Mouse (Mus musculus) neural tube, embryonic 15.5 days (tissue): Measurements from ENCODE around the gene Olfr552. TPM values are rescaled to one million over a fixed set of nuclear protein-coding genes. Genes with fewer than 3 reads are reported as not detected.
"Not testable (repeated sequence)": the region's sequence is repeated elsewhere in the genome, so short reads cannot be mapped to it uniquely, and the experiment has no call there.

Experiments used
- ATAC-seq: fragments of 200-750 bp; cut with Nextera tagmentation; 2 replicates; pipeline ENCODE4 v1.8.0; 2017; ENCODE audit warnings: mild to moderate bottlenecking, moderate TSS enrichment, moderate library complexity; ENCODE audit not compliant: low FRiP score
- H3K27ac ChIP-seq: fragments of 300-500 bp; sonication (generic); replicated peaks from 2 replicates; pipeline ENCODE4 v1.5.1; 2015; ENCODE audit warnings: mild to moderate bottlenecking, inconsistent platforms
- H3K27me3 ChIP-seq: fragments of 300-500 bp; sonication (generic); replicated peaks from 2 replicates; pipeline ENCODE4 v1.6.1; 2015; ENCODE audit warnings: inconsistent platforms
- H3K36me3 ChIP-seq: fragments of 300-500 bp; sonication (generic); 2 replicates; pipeline ENCODE4 v1.6.1; 2015; ENCODE audit warnings: inconsistent platforms
- H3K4me1 ChIP-seq: fragments of 300-500 bp; sonication (generic); 2 replicates; pipeline ENCODE4 v1.6.1; 2015; ENCODE audit warnings: inconsistent platforms
- H3K4me2 ChIP-seq: fragments of 300-500 bp; sonication (generic); 2 replicates; pipeline ENCODE4 v1.6.1; 2015; ENCODE audit warnings: inconsistent platforms, mild to moderate bottlenecking, moderate library complexity
- H3K4me3 ChIP-seq: fragments of 300-500 bp; sonication (generic); replicated peaks from 2 replicates; pipeline ENCODE4 v1.5.1; 2015; ENCODE audit warnings: mild to moderate bottlenecking, inconsistent platforms
- H3K9ac ChIP-seq: fragments of 300-500 bp; sonication (generic); replicated peaks from 2 replicates; pipeline ENCODE4 v1.6.1; 2015; ENCODE audit warnings: mild to moderate bottlenecking, inconsistent platforms
- H3K9me3 ChIP-seq: fragments of 300-500 bp; sonication (generic); replicated peaks from 2 replicates; pipeline ENCODE4 v1.6.1; 2016; ENCODE audit warnings: inconsistent platforms
- WGBS: fragments of 180-500 bp; shearing (Covaris S2); methylation state at CpG from one replicate; pipeline ENCODE4 v1.1.7; 2015; ENCODE audit warnings: mixed read lengths; 5-methylcytosine and 5-hydroxymethylcytosine counted together
- polyA plus RNA-seq: library from polyadenylated mRNA; unstranded; fragments of >200 nt; fragmentation: Nextera tagmentation; extraction: Ambion mirVana; gene quantifications from 2 replicates; pipeline ENCODE4 v1.2.1, GENCODE M21; 2015

Olfr552 gene
- polyA plus RNA-seq, 1 experiment from 2014 or later, result not detected

- not testable (repeated sequence) for H3K27ac ChIP-seq, H3K4me2 ChIP-seq, H3K4me3 ChIP-seq, ATAC-seq, H3K36me3 ChIP-seq, H3K4me1 ChIP-seq, H3K27me3 ChIP-seq, H3K9me3 ChIP-seq, H3K9ac ChIP-seq
- 92% methylated on average over 19 of the region's 19 CpGs for WGBS
Observed at GRCm38 (mm10) chr7:102620368-102620767, 22.8 kb downstream of the Olfr552 start.

GRCm38 (mm10) chr7:102636665-102637064, 39.1 kb downstream of the Olfr552 start:
- no peak overlapping the region for H3K9ac ChIP-seq
- no peaks in the 10 kb centered on the region for H3K4me1 ChIP-seq
- 35% methylated on average over 3 of the region's 3 CpGs for WGBS
- H3K27ac ChIP-seq, result no peak overlapping the region
- no peaks in the 10 kb centered on the region for H3K36me3 ChIP-seq
- H3K9me3 ChIP-seq, result no peaks in the 10 kb centered on the region
- no peak for ATAC-seq
- H3K27me3 ChIP-seq, result no peaks in the 10 kb centered on the region
- H3K4me2 ChIP-seq, result no peak overlapping the region
- no peak overlapping the region for H3K4me3 ChIP-seq

GRCm38 (mm10) chr7:102638132-102638531, 40.6 kb downstream of the Olfr552 start, which contains the start of gene Olfr554:
TSS of gene Olfr554 (plus strand) at chr7:102638432.
- Histone ChIP-seq H3K27ac (no peak within 1 kb of the TSS), H3K27me3 (no peaks in the 10 kb centered on the region), H3K4me3 (no peak within 1 kb of the TSS), H3K9ac (no peak within 1 kb of the TSS), H3K4me2 (no peak within 1 kb of the TSS), H3K9me3 (no peaks in the 10 kb centered on the region), H3K36me3 (no peaks in the 10 kb centered on the region), H3K4me1 (no peaks in the 10 kb centered on the region)
- WGBS, result 66% methylated on average over 1 of the region's 1 CpGs
- ATAC-seq, result no peak

- not testable (repeated sequence) for H3K9me3 ChIP-seq, H3K36me3 ChIP-seq, H3K27me3 ChIP-seq, ATAC-seq, H3K4me1 ChIP-seq, H3K9ac ChIP-seq, H3K4me2 ChIP-seq, H3K4me3 ChIP-seq, H3K27ac ChIP-seq
- 87% methylated on average over 4 of the region's 4 CpGs for WGBS
Observed at GRCm38 (mm10) chr7:102644945-102645344, 47.4 kb downstream of the Olfr552 start.

Other genes with a start within 250 kb of the Olfr552 start
- gene Rrm1, start 156.1 kb upstream of the Olfr552 start, polyA plus RNA-seq, result 38.0 and 65.1 TPM in 2 replicates
- gene Olfr543, start 116.1 kb upstream of the Olfr552 start, polyA plus RNA-seq, result 0.36 and 0.56 TPM in 2 replicates
- 0.14 and 0.18 TPM in 2 replicates for gene Olfr544, start 109.5 kb upstream of the Olfr552 start, polyA plus RNA-seq
- 0.33 and 0.41 TPM in 2 replicates for gene Olfr545, start 98.2 kb upstream of the Olfr552 start, polyA plus RNA-seq
- not detected in 2 replicates for gene Olfr547, start 63.0 kb upstream of the Olfr552 start, polyA plus RNA-seq
- not detected in 2 replicates for gene Olfr548-ps1, start 56.9 kb upstream of the Olfr552 start, polyA plus RNA-seq
- not detected in 2 replicates for gene Olfr549, start 47.9 kb upstream of the Olfr552 start, polyA plus RNA-seq
- gene Trim21, start 32.3 kb upstream of the Olfr552 start, polyA plus RNA-seq, result 0.52 TPM in 1 of 2 replicates, not detected in the other
- not detected in 2 replicates for gene Olfr550, start 26.3 kb upstream of the Olfr552 start, polyA plus RNA-seq
- gene Olfr551, start 5.9 kb upstream of the Olfr552 start, polyA plus RNA-seq, result not detected in 2 replicates
- gene Olfr553, start 20.4 kb downstream of the Olfr552 start, polyA plus RNA-seq, result not detected in 2 replicates
- gene Olfr554, start 40.7 kb downstream of the Olfr552 start, polyA plus RNA-seq, result not detected in 2 replicates
- not detected in 2 replicates for gene Olfr555, start 61.1 kb downstream of the Olfr552 start, polyA plus RNA-seq
- gene Olfr556, start 67.1 kb downstream of the Olfr552 start, polyA plus RNA-seq, result not detected in 2 replicates
- gene Trim68, start 89.6 kb downstream of the Olfr552 start, polyA plus RNA-seq, result 7.0 and 10.4 TPM in 2 replicates
- gene Olfr557, start 98.1 kb downstream of the Olfr552 start, polyA plus RNA-seq, result not detected in 2 replicates
- 0.22 and 0.54 TPM in 2 replicates for gene Olfr558, start 104.4 kb downstream of the Olfr552 start, polyA plus RNA-seq
- not detected in 2 replicates for gene Olfr33, start 121.3 kb downstream of the Olfr552 start, polyA plus RNA-seq
- not detected in 2 replicates for gene Olfr559, start 129.7 kb downstream of the Olfr552 start, polyA plus RNA-seq
- gene Olfr560, start 161.6 kb downstream of the Olfr552 start, polyA plus RNA-seq, result not detected in 2 replicates
- 0.06 TPM in 1 of 2 replicates, not detected in the other for gene Olfr78, start 161.7 kb downstream of the Olfr552 start, polyA plus RNA-seq
- gene Olfr561, start 173.5 kb downstream of the Olfr552 start, polyA plus RNA-seq, result not detected in 2 replicates
- gene Olfr564, start 205.7 kb downstream of the Olfr552 start, polyA plus RNA-seq, result not detected in 2 replicates